Mouse (Mus musculus): ENCODE measurements around the gene Clstn2. TPM values are rescaled to one million over a fixed set of nuclear protein-coding genes. Genes with fewer than 3 reads are reported as not detected.
A peak's percentile ranks its signal among the peaks of the same experiment; 100 is the strongest.

Gene Clstn2
- total RNA-seq, 4 experiments from 2014 or later = 126 to 148 (median 138) TPM

DNA sequence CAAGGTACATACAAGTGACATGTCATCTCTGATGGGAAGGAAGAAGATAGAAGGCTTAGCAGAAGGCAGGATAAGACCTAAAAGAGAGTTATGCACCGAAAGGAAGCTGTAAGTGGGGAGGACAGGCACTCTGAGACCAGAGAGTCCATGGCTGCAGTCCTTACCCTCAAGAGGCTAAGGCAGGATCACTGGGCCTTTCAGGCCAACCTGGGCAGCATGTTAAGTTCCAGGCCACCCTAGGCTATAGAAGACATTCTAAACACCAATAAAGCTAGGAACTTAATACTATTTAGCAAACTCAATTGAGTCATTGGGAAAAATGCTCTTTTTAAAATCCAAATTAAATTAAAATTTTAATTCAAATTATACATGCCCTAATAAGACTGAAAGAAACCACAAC, 258.0 kb downstream of the Clstn2 start:
- no peak for DNase-seq (ENCODE audit: low spot score in 2 of 2)

GRCm38 (mm10) chr9:97773911-97774310, 259.1 kb downstream of the Clstn2 start:
- DNase-seq (ENCODE audit: low spot score in 2 of 2) = peak in 1 of 2 experiments; percentile 33

GRCm38 (mm10) chr9:97772431-97772830, 260.6 kb downstream of the Clstn2 start:
- DNase-seq (ENCODE audit: low spot score in 2 of 2) = no peak

DNA sequence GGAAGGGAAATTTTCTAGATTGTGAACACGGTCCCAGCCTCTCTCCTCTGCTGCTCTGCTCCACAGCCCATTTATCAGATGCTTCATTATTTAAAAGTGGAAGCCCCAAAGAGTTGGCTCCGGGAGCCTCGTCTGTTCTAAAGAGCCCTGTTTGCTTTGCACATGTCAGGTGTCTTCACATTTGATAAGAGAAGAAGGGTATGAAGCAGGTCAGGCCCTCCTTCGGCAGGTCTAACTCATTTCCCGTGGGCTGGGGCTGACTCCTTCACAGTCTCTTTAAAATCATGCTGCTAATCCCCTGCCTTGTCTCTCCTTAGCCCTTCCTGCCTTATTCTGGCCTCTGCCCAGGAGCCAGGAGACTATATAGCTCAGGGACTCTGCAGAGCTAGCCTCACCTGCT, 263.6 kb downstream of the Clstn2 start:
- DNase-seq (ENCODE audit: low spot score in 2 of 2) = no peak

DNA sequence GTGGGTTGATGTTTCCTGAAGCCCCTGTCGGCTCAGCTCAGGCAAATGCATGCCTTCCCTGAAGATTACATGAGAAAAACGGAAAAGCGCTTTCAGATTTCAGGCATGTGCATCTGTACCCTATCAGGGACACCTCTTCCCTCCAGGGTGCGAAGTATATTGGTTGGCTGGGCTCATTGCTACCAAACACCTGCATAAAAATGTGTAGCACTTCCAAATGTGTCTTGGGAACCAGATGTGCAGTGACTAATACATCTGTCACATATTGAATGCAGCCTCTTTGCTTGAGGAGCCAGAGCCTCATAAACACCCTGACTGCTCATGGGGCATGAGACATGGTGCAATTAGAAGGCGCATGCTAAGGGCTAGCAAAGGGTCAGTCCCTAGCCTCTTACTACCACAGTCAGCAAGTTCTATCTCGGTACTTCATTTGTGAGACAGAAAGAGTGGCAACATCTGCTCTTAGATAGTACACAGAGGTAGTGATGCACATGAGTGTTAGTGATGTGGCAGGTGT, 267.7 kb downstream of the Clstn2 start:
- DNase-seq (ENCODE audit: low spot score in 2 of 2) = no peak

DNA sequence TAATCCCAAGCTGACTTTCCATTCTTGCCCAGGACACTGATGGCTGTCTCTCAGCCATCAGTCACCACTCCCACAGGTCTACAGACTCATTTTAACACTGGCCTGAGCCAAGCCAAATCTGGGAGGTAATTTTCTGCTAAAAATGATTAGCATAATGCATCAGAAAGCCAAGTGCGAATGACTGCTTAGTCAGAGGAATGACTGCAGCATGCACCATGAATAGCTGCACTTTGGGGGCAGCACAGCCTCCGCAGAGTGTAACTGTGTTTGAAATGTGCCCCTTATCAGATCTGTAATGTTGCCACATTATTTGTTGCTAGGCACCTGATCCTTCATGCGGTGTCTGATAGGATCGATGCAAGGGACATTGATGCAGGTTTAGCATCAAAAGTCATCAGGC, 269.9 kb downstream of the Clstn2 start:
- DNase-seq (ENCODE audit: low spot score in 2 of 2) = peak in 1 of 2 experiments; percentile 35

- no peak for DNase-seq (ENCODE audit: low spot score in 2 of 2)
Observed at GRCm38 (mm10) chr9:97755599-97756270, 277.2 kb downstream of the Clstn2 start.

DNA sequence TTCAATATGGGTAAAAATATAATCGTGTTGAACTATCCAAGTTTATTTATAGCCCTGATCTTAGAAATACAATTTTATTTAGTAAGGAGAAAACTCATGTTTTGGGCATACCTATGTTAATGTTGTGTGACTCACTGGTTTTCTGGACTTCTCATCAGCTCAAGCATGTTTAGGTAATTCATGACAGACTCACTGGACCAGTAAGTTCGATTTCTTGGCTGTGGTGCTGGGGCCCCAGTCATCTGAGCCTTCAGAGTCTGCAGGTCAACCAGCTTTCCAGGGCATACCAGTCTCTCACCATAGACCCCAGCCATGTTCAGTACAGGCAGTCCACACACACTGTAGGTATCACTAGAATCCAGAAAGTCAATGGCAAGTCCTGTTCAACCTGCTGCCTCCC, 279.3 kb downstream of the Clstn2 start:
- DNase-seq (ENCODE audit: low spot score in 2 of 2) = no peak

- DNase-seq (ENCODE audit: low spot score in 2 of 2) = no peak
Observed at GRCm38 (mm10) chr9:97746574-97746973, 286.4 kb downstream of the Clstn2 start.

GRCm38 (mm10) chr9:97727715-97728486, 305.1 kb downstream of the Clstn2 start:
- DNase-seq (ENCODE audit: low spot score in 2 of 2) = no peak

GRCm38 (mm10) chr9:97717728-97718127, 315.3 kb downstream of the Clstn2 start:
- DNase-seq (ENCODE audit: low spot score in 2 of 2) = no peak

- DNase-seq (ENCODE audit: low spot score in 2 of 2) = peak; percentile 39 to 42
Observed at GRCm38 (mm10) chr9:97717005-97717404, 316.0 kb downstream of the Clstn2 start.

GRCm38 (mm10) chr9:97712888-97713287, 320.1 kb downstream of the Clstn2 start:
- no peak for DNase-seq (ENCODE audit: low spot score in 2 of 2)

GRCm38 (mm10) chr9:97703901-97704503, 329.0 kb downstream of the Clstn2 start:
- no peak for DNase-seq (ENCODE audit: low spot score in 2 of 2)

- DNase-seq (ENCODE audit: low spot score in 2 of 2) = no peak
Observed at GRCm38 (mm10) chr9:97702989-97703388, 330.0 kb downstream of the Clstn2 start.

DNA sequence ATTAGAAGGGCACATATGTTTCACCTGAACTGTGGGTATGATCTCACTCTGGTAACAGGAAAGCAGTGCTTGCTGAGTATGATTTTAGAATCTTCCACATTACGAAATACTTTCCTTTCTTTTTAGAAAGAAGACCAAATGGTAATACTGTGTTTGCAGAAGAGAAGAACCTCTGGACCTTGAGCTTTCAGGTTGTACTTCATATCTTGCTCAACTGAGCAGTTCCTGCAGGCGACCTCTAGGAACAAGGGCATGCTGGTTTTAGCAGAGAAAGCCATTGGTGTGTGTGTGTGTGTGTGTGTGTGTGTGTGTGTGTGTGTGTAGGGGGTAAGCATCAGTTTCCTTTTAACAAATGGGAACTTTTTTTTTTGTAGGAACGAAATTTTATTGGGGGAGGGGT, 333.0 kb downstream of the Clstn2 start:
- no peak for DNase-seq (ENCODE audit: low spot score in 2 of 2)

DNA sequence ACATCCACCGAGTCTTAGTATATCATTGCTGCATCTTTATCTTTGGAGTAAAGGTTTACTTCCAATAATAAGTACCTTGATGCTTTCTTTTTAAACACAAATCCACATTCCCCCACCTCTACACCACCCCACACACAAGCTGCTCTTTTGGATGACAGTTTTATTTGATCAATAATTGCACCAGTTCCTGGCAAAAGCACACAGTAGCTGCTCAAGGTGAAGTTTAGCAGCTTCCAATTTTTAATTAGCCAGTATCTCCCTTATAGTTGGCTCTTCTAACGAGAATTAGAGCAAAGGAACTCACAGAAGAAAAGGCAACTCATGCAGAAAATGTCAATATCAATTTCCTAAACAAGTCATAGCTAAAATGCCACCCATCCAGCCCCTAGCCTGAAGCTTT, 334.0 kb downstream of the Clstn2 start:
- DNase-seq (ENCODE audit: low spot score in 2 of 2) = no peak

DNA sequence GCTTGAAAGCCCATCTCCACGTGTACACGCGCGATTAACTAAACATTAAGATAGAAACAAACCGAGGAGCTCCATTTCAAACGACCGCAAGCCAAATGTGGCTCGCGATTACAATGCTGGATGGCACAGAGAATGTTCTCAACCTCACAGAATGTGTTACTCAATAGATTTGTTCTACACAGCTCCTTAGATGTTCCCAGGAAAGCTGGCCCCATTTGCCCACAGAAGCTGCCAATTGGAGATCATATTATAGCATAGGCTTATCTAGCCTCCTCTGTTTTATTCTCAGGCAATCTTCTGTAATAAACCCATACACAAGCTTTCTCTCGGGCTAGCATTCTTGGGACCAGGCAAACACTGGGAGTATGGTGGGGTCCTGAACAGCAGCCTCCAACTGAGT, 334.9 kb downstream of the Clstn2 start:
- DNase-seq (ENCODE audit: low spot score in 2 of 2) = peak in 1 of 2 experiments; percentile 49

DNA sequence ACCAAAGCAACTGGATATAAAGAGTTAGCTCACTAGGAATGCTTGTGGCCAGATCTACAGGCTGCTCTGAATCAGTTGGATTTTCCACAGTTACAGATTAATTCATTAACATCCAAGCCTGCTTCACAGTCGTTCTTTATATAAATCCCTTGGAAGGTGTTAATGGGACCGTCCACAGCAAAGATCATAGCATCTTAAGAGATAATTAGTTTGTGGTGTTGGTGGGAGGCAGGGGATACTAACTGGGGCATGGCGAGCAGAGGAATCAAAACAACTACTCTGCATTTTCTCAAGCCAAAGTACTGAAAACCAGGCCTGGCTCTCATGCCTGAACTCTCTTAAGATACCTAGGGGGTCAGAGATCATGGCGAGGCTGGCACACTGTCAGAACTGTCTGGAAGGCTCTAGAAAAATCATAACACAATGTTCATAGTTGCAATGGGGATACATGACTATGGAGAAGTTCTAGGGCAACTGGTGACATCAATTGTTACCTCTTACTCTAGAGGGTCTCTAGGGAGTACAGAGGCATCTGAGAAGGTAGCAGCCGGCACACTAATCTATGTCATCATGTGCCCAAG, 336.2 kb downstream of the Clstn2 start:
- no peak for DNase-seq (ENCODE audit: low spot score in 2 of 2)

DNA sequence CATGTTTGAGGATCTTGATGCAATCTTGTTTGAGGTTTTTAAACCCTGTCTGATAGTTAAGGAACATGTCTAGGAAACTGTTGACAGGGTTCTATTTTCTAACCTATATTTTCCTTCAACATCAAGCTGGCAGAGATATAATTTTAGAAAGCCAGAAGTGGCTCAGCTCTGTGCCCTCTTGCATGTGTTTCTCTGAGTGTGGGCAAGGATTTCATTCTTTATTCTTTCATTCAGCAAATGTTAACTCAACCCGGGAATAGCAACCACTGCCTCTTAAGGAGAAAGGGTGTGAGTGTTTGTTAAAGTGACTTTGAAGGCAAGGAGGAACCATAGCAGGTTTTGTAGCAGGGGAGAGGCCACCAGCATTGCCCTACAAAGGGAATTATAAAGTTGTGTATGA, 337.7 kb downstream of the Clstn2 start:
- no peak for DNase-seq (ENCODE audit: low spot score in 2 of 2)

DNA sequence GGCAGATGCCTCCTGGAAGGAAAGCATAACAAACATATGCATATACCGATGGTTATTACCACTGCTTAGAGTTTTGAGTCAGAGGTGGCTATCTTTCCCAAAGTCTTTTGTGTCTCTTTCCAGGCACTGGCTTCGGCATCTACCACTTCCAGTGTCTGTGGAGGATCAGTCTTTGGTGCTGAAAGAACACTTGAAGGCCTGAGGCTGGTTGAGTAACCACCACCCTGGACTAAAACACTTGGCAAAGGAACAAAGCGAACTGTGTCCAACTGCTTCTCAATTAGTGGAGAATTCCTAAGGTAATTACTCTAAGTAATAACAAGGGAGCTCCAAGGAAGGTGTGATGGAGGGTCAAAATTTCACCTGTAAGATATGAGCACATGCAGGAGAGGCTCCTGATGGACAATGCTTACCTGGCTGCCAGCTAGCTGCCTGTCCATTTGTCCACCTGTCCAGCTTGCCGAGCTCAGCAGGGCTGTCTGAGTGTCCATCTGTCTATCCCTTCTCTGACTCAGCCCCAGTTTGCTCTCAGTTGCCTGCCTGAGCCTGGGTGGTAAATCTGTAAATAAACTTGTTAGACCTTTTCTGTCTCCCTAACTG, 346.1 kb downstream of the Clstn2 start:
- no peak for DNase-seq (ENCODE audit: low spot score in 2 of 2)

Data from layer of hippocampus, adult 8-10 months (tissue).